Mouse (Mus musculus) hindbrain, embryonic 11.5 days (tissue): ENCODE data around the gene Apba3. TPM values are rescaled to one million over a fixed set of nuclear protein-coding genes. Genes with fewer than 3 reads are reported as not detected.

Source experiments
- ATAC-seq: fragments of 200-750 bp; cut with Nextera tagmentation; 2 replicates; pipeline ENCODE4 v1.8.0; 2017; ENCODE audit warnings: mild to moderate bottlenecking, moderate TSS enrichment, moderate library complexity; ENCODE audit not compliant: low FRiP score
- DNase-seq: peaks from one replicate; pipeline ENCODE4 v3.0.0-alpha.2; 2015; ENCODE audit warnings: low spot score
- H3K27ac ChIP-seq: fragments of 300-500 bp; sonication (generic); 2 replicates; pipeline ENCODE4 v1.5.1; 2014; ENCODE audit warnings: mild to moderate bottlenecking, low read depth, low read length
- H3K27me3 ChIP-seq: fragments of 300-500 bp; sonication (generic); 2 replicates; pipeline ENCODE4 v1.6.1; 2014; ENCODE audit warnings: mild to moderate bottlenecking, low read length, moderate library complexity, mixed read lengths; ENCODE audit not compliant: control insufficient read depth, insufficient read depth
- H3K36me3 ChIP-seq: fragments of 300-500 bp; sonication (generic); 2 replicates; pipeline ENCODE4 v1.6.1; 2014; ENCODE audit warnings: mild to moderate bottlenecking, low read length, moderate library complexity, mixed read lengths; ENCODE audit not compliant: control insufficient read depth, insufficient read depth
- H3K4me1 ChIP-seq: fragments of 300-500 bp; sonication (generic); replicated peaks from 2 replicates; pipeline ENCODE4 v1.6.1; 2014; ENCODE audit warnings: low read length, mixed read lengths; ENCODE audit not compliant: control insufficient read depth, insufficient read depth
- H3K4me2 ChIP-seq: fragments of 300-500 bp; sonication (generic); replicated peaks from 2 replicates; pipeline ENCODE4 v1.6.1; 2014; ENCODE audit warnings: mild to moderate bottlenecking, low read depth, low read length
- H3K4me3 ChIP-seq: fragments of 300-500 bp; sonication (generic); 2 replicates; pipeline ENCODE4 v1.5.1; 2014; ENCODE audit warnings: low read depth, low read length
- H3K9ac ChIP-seq: fragments of 300-500 bp; sonication (generic); 2 replicates; pipeline ENCODE4 v1.6.1; 2014; ENCODE audit warnings: low read depth, low read length
- H3K9me3 ChIP-seq: fragments of 300-500 bp; sonication (generic); 2 replicates; pipeline ENCODE4 v1.6.1; 2016; ENCODE audit warnings: low read length; ENCODE audit not compliant: control insufficient read depth
- WGBS: fragments of 180-500 bp; shearing (Covaris S2); extraction: QIAGEN DNeasy Blood & Tissue Kit; methylation state at CpG from one replicate; pipeline ENCODE4 v1.1.7; 2014; 5-methylcytosine and 5-hydroxymethylcytosine counted together
- polyA plus RNA-seq: library from polyadenylated mRNA; unstranded; fragments of >200 nt; fragmentation: Nextera tagmentation; extraction: Ambion mirVana; gene quantifications from 2 replicates; pipeline ENCODE4 v1.2.1, GENCODE M21; 2014

Gene Apba3
- polyA plus RNA-seq, 1 experiment from 2014 or later = 32.1 TPM

- DNase-seq (peak; percentile 28), ATAC-seq (no peak)
- Histone ChIP-seq H3K27ac (no peak overlapping the region), H3K9ac (no peak overlapping the region), H3K4me3 (no peak overlapping the region), H3K9me3 (no peaks in the 10 kb centered on the region), H3K36me3 (no peaks in the 10 kb centered on the region), H3K4me1 (no peaks in the 10 kb centered on the region; the same call in 1 of the 2 replicates), H3K27me3 (peaks cover 14% of the 10 kb centered on the region), H3K4me2 (no peak overlapping the region)
- whole genome bisulfite sequencing = 44% methylated on average over 10 of the region's 10 CpGs
Observed at GRCm38 (mm10) chr10:81279496-81279895, 12.7 kb downstream of the Apba3 start.

- ATAC-seq = no peak
Observed at GRCm38 (mm10) chr10:81284189-81284588, 17.4 kb downstream of the Apba3 start.

GRCm38 (mm10) chr10:81284719-81285118, 18.0 kb downstream of the Apba3 start:
- ATAC-seq = no peak
- no peaks in the 10 kb centered on the region for H3K9me3 ChIP-seq
- H3K27me3 ChIP-seq = peaks cover 25% of the 10 kb centered on the region
- peak overlapping the region; percentile 74; the same call in 1 of the 2 replicates for H3K4me2 ChIP-seq
- WGBS = 9% methylated on average over 17 of the region's 17 CpGs
- no peak overlapping the region for H3K9ac ChIP-seq
- H3K36me3 ChIP-seq = no peaks in the 10 kb centered on the region
- no peak overlapping the region for H3K27ac ChIP-seq
- H3K4me1 ChIP-seq = peaks cover 3% of the 10 kb centered on the region; the same call in 1 of the 2 replicates
- no peak for DNase-seq
- no peak overlapping the region for H3K4me3 ChIP-seq

More at GRCm38 (mm10) chr10:81284189-81284588, 17.4 kb downstream of the Apba3 start:
- Histone ChIP-seq H3K9me3 (no peaks in the 10 kb centered on the region), H3K4me3 (no peak overlapping the region), H3K4me1 (peaks cover 3% of the 10 kb centered on the region; the same call in 1 of the 2 replicates), H3K9ac (no peak overlapping the region), H3K27me3 (peaks cover 25% of the 10 kb centered on the region), H3K4me2 (no peak overlapping the region), H3K36me3 (no peaks in the 10 kb centered on the region), H3K27ac (no peak overlapping the region)
- WGBS = 51% methylated on average over 6 of the region's 6 CpGs
- DNase-seq = no peak

GRCm38 (mm10) chr10:81285694-81286450, 19.1 kb downstream of the Apba3 start:
- ATAC-seq = peak; percentile 66
- H3K9ac ChIP-seq = peak overlapping the region; percentile 58
- no peaks in the 10 kb centered on the region for H3K36me3 ChIP-seq
- peak overlapping the region; percentile 74 for H3K4me2 ChIP-seq
- DNase-seq = peak; percentile 97
- H3K27ac ChIP-seq = no peak overlapping the region
- 3% methylated on average over 54 of the region's 54 CpGs for WGBS
- 0 out of 2 replicates have a peak, but pooled peaks cover 3% of the 10 kb centered on the region for H3K4me1 ChIP-seq
- H3K27me3 ChIP-seq = peaks cover 34% of the 10 kb centered on the region
- H3K4me3 ChIP-seq = peak overlapping the region; percentile 40
- no peaks in the 10 kb centered on the region for H3K9me3 ChIP-seq

GRCm38 (mm10) chr10:81286586-81286985, 19.8 kb downstream of the Apba3 start:
- no peaks in the 10 kb centered on the region for H3K36me3 ChIP-seq
- peaks cover 41% of the 10 kb centered on the region for H3K27me3 ChIP-seq
- DNase-seq (no peak), ATAC-seq (no peak)
- whole genome bisulfite sequencing = 53% methylated on average over 6 of the region's 6 CpGs
- H3K9me3 ChIP-seq = no peaks in the 10 kb centered on the region
- H3K4me3 ChIP-seq = no peak overlapping the region
- no peak overlapping the region for H3K27ac ChIP-seq
- H3K4me1 ChIP-seq = 0 out of 2 replicates have a peak, but pooled peaks cover 3% of the 10 kb centered on the region
- no peak overlapping the region for H3K9ac ChIP-seq
- H3K4me2 ChIP-seq = no peak overlapping the region

GRCm38 (mm10) chr10:81287513-81288157, 20.9 kb downstream of the Apba3 start:
- DNase-seq (peak; percentile 67), ATAC-seq (no peak)
- Histone ChIP-seq H3K27me3 (peaks cover 44% of the 10 kb centered on the region), H3K4me2 (no peak overlapping the region), H3K4me3 (no peak overlapping the region), H3K9me3 (no peaks in the 10 kb centered on the region), H3K4me1 (0 out of 2 replicates have a peak, but pooled peaks cover 3% of the 10 kb centered on the region), H3K27ac (no peak overlapping the region), H3K36me3 (no peaks in the 10 kb centered on the region), H3K9ac (no peak overlapping the region)
- WGBS = 60% methylated on average over 8 of the region's 8 CpGs

- no peak overlapping the region for H3K9ac ChIP-seq
- H3K27me3 ChIP-seq = peaks cover 39% of the 10 kb centered on the region
- no peaks in the 10 kb centered on the region for H3K36me3 ChIP-seq
- H3K4me2 ChIP-seq = no peak overlapping the region
- H3K9me3 ChIP-seq = no peaks in the 10 kb centered on the region
- H3K4me3 ChIP-seq = no peak overlapping the region
- DNase-seq = peak; percentile 68
- 0 out of 2 replicates have a peak, but pooled peaks cover 3% of the 10 kb centered on the region for H3K4me1 ChIP-seq
- WGBS = 39% methylated on average over 6 of the region's 6 CpGs
- no peak for ATAC-seq
- H3K27ac ChIP-seq = no peak overlapping the region
Observed at GRCm38 (mm10) chr10:81288601-81289000, 21.8 kb downstream of the Apba3 start.

GRCm38 (mm10) chr10:81289278-81289677, 22.5 kb downstream of the Apba3 start:
- peaks cover 32% of the 10 kb centered on the region for H3K27me3 ChIP-seq
- H3K9me3 ChIP-seq = no peaks in the 10 kb centered on the region
- no peak overlapping the region for H3K4me3 ChIP-seq
- no peak overlapping the region for H3K9ac ChIP-seq
- H3K4me2 ChIP-seq = no peak overlapping the region
- no peaks in the 10 kb centered on the region for H3K36me3 ChIP-seq
- no peak overlapping the region for H3K27ac ChIP-seq
- WGBS = 2% methylated on average over 7 of the region's 7 CpGs
- ATAC-seq = no peak
- peaks cover 6% of the 10 kb centered on the region; the same call in 1 of the 2 replicates for H3K4me1 ChIP-seq
- peak; percentile 81 for DNase-seq
